Comparison of ENCODE assay signal across 11 mouse cellular contexts in the genomic region with DNA sequence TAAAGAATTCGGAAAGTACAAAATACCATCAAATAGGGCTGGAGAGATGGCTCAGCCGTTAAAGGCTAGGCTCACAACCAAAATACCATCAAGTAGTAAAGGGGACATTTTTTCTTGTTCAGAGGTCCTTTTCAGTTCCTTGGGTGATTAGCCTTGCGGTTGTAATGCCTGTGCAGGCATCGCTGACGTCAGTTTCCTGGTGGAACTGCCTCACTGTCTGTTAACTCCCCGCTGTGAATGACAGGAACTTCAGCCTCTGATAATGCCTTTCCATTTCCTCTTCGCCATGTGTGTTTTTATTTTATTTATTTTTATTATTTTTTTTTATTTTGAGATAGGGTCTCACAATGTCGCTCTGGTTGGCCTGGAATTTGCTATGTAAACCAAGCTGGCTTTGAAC. TPM values are rescaled to one million over a fixed set of nuclear protein-coding genes. Genes with fewer than 3 reads are reported as not detected.
DNase-seq lines count a peak whose midpoint lies in the region; ATAC-seq and TF ChIP-seq lines count a peak whose summit lies in the region.
"Had no signal": no experiment of that assay in that cellular context is flagged by ENCODE, and none has a peak within 500 bp of the region (broad histone marks: within the 10 kb centered on the region; RNA-seq: fewer than 3 reads in every experiment).

No protein-coding gene starts in this region.

- no peaks in the 10 kb centered on the region for H3K36me3 ChIP-seq in spleen, adult 2 months (ENCODE audit: control insufficient read depth, insufficient read depth, low read length)
- H3K36me3 ChIP-seq in liver, postnatal 0 days (replicated peaks; ENCODE audit: insufficient read depth, low read length) = no peaks in the 10 kb centered on the region
- H3K36me3 ChIP-seq in splenic B cell, adult 2 months (ENCODE audit: control insufficient read depth, insufficient read depth, low read length, poor library complexity, severe bottlenecking) = no peaks in the 10 kb centered on the region
- no peaks in the 10 kb centered on the region for H3K36me3 ChIP-seq in intestine, postnatal 0 days (ENCODE audit: control insufficient read depth, insufficient read depth)

- no peak overlapping the region for H3K9ac ChIP-seq in liver, postnatal 0 days (replicated peaks)
- no peak overlapping the region for H3K9ac ChIP-seq in intestine, postnatal 0 days (ENCODE audit: low read depth, low read length)
- H3K9ac ChIP-seq: forebrain, postnatal 0 days had no signal

- H3K9me3 ChIP-seq in liver, postnatal 0 days (ENCODE audit: low read length) = no peaks in the 10 kb centered on the region
- no peaks in the 10 kb centered on the region for H3K9me3 ChIP-seq in intestine, postnatal 0 days (ENCODE audit: control insufficient read depth)

- H3K4me1 ChIP-seq in spleen, adult 2 months (ENCODE audit: control insufficient read depth, insufficient read depth, insufficient read length) = no peaks in the 10 kb centered on the region; the same call in 1 of the 2 replicates
- H3K4me1 ChIP-seq in liver, postnatal 0 days (ENCODE audit: insufficient read depth) = 0 out of 2 replicates have a peak, but pooled peaks cover 6% of the 10 kb centered on the region
- H3K4me1 ChIP-seq in intestine, postnatal 0 days (replicated peaks; ENCODE audit: control insufficient read depth, insufficient read depth, low read length) = no peaks in the 10 kb centered on the region

- TF ChIP-seq CTCF in spleen, adult 2 months (IDR thresholded peaks at IDR 0.05; ENCODE audit: extremely low read depth, insufficient read depth, insufficient read length, insufficient replicate concordance) = no peak
- TF ChIP-seq CTCF in liver, postnatal 0 days (IDR thresholded peaks at IDR 0.05; ENCODE audit: low read depth) = no peak
- no peak for TF ChIP-seq CTCF in intestine, postnatal 0 days (IDR thresholded peaks at IDR 0.05; ENCODE audit: low read depth)

- no peak overlapping the region for H3K4me3 ChIP-seq in spleen, adult 2 months (ENCODE audit: extremely low read depth, insufficient read depth, insufficient read length)
- H3K4me3 ChIP-seq in liver, postnatal 0 days (ENCODE audit: low read depth, low read length) = no peak overlapping the region
- no peak overlapping the region for H3K4me3 ChIP-seq in intestine, postnatal 0 days (ENCODE audit: low read depth, low read length)
- H3K4me3 ChIP-seq: myocyte had no signal

- no peaks in the 10 kb centered on the region for H3K27me3 ChIP-seq in spleen, adult 2 months (ENCODE audit: control insufficient read depth, insufficient read depth, low read length)
- peaks cover 5% of the 10 kb centered on the region; the same call in 1 of the 2 replicates for H3K27me3 ChIP-seq in liver, postnatal 0 days (ENCODE audit: insufficient read depth, low read length)
- H3K27me3 ChIP-seq in splenic B cell, adult 2 months (ENCODE audit: control insufficient read depth, insufficient read depth, low read length, poor library complexity, severe bottlenecking) = no peaks in the 10 kb centered on the region
- no peaks in the 10 kb centered on the region for H3K27me3 ChIP-seq in intestine, postnatal 0 days (replicated peaks; ENCODE audit: control insufficient read depth, insufficient read depth, low read length)

- TF ChIP-seq EP300 in liver, postnatal 0 days (IDR thresholded peaks at IDR 0.05; ENCODE audit: low read depth) = no peak

- no peak overlapping the region for H3K27ac ChIP-seq in spleen, adult 2 months (ENCODE audit: insufficient read depth, low read length)
- no peak overlapping the region for H3K27ac ChIP-seq in liver, postnatal 0 days (ENCODE audit: low read depth)
- H3K27ac ChIP-seq in intestine, postnatal 0 days (ENCODE audit: low read depth, low read length) = no peak overlapping the region

- DNase-seq in spleen, adult 2 months (ENCODE audit: low read depth in 1 of 2, low spot score in 2 of 2) = peak; percentile 20 to 42
- DNase-seq in spleen, postnatal 4 days (ENCODE audit: low spot score in 2 of 2) = no peak
- peak; percentile 61 to 64 for DNase-seq in heart, adult 9 months (ENCODE audit: low spot score in 2 of 2)
- DNase-seq in liver, postnatal 0 days = peak; percentile 28
- peak; percentile 75 for DNase-seq in splenic B cell, adult 2 months (ENCODE audit: low read depth, low spot score)
- no peak for DNase-seq in retina, postnatal 1 day
- DNase-seq: cerebellum, adult 11-12 months; forebrain, postnatal 0 days; layer of hippocampus, adult 9-11 months had no signal

- no peak for TF ChIP-seq POLR2A in spleen, adult 2 months (IDR thresholded peaks at IDR 0.05; ENCODE audit: low read depth, low read length)

- no peak for ATAC-seq in liver, postnatal 0 days
- ATAC-seq in intestine, postnatal 0 days = no peak
- ATAC-seq: forebrain, postnatal 0 days had no signal

- no peak overlapping the region for H3K4me2 ChIP-seq in liver, postnatal 0 days (ENCODE audit: low read depth, low read length)
- no peak overlapping the region for H3K4me2 ChIP-seq in intestine, postnatal 0 days (replicated peaks; ENCODE audit: low read depth)

- 8% methylated on average over 8 of the region's 8 CpGs for WGBS in spleen, adult 2 months
- 24% methylated on average over 8 of the region's 8 CpGs for WGBS in liver, postnatal 0 days (ENCODE audit: insufficient replicate concordance)
- 49% methylated on average over 8 of the region's 8 CpGs for WGBS in intestine, postnatal 0 days

RNA-seq across cellular contexts. Expression of a gene that starts 11.1 kb away (rescaled TPM):
- 1.5 and 2.3 TPM in 2 replicates for polyA plus RNA-seq in spleen, adult 2 months (2012; rRNA removed)
- polyA plus RNA-seq in liver, postnatal 0 days (2015; fragmentation: Nextera tagmentation; extraction: Ambion mirVana) = 3.0 and 3.4 TPM in 2 replicates
- polyA plus RNA-seq in intestine, postnatal 0 days (2015; fragmentation: Nextera tagmentation; extraction: Ambion mirVana) = 21.2 and 23.5 TPM in 2 replicates

RNA-seq across cellular contexts. Expression of a gene that starts 17.8 kb away (rescaled TPM):
- 3.7 and 3.8 TPM in 2 replicates for polyA plus RNA-seq in spleen, adult 2 months (2012; rRNA removed)
- 1.6 and 1.7 TPM in 2 replicates for polyA plus RNA-seq in liver, postnatal 0 days (2015; fragmentation: Nextera tagmentation; extraction: Ambion mirVana)
- 2.8 and 3.1 TPM in 2 replicates for polyA plus RNA-seq in intestine, postnatal 0 days (2015; fragmentation: Nextera tagmentation; extraction: Ambion mirVana)

Comparison
In these comparisons a context has a peak if more than half of its experiments do, and no peak if none do; other contexts are left out.
1. DNase-seq: peak in spleen, adult 2 months (2 of 2), heart, adult 9 months (2 of 2), liver, postnatal 0 days (single experiment) and splenic B cell, adult 2 months (single experiment); none in spleen, postnatal 4 days (0 of 2) and retina, postnatal 1 day (single experiment).